Mouse (Mus musculus): ENCODE data around the gene Plekha1. TPM values are rescaled to one million over a fixed set of nuclear protein-coding genes. Genes with fewer than 3 reads are reported as not detected.

Plekha1 gene
- total and polyA plus RNA-seq, 3 experiments: 0.23 to 8.3 (median 0.36) TPM

GRCm38 (mm10) chr7:130949331-130949751, 83.8 kb downstream of the Plekha1 start:
- in situ Hi-C loops (cut with MboI; ENCODE audit: low pct_ligation_motif_present, low pct_unique_long_range_greater_than_20kb, low sequenced_read_pairs) (no loop called here), dilution Hi-C loops (cut with MboI; ENCODE audit: extremely low pct_ligation_motif_present, extremely low pct_unique_long_range_greater_than_20kb, low sequenced_read_pairs) (no loop called here)
- Histone ChIP-seq H3K9me3 (replicated peaks; ENCODE audit: low read length) (no peaks in the 10 kb centered on the region), H3K4me2 (ENCODE audit: insufficient read depth, low read depth, poor library complexity, severe bottlenecking) (no peak overlapping the region), H3K4me1 (ENCODE audit: control insufficient read depth in 1 of 2, insufficient read depth in 2 of 2) (peaks cover 0 to 6% of the 10 kb centered on the region in 2 experiments; a peak in 1 of 4 replicates), H3K9ac (ENCODE audit: insufficient read depth, low read depth) (no peak overlapping the region), H3K36me3 (replicated peaks in 1 of 2; ENCODE audit: control insufficient read depth in 1 of 2, insufficient read depth in 1 of 2, low read length in 1 of 2) (no peaks in the 10 kb centered on the region), H3K4me3 (replicated peaks in 1 of 3; ENCODE audit: low read depth in 2 of 3, low read length in 2 of 3, poor library complexity in 1 of 3) (no peak overlapping the region), H3K79me2 (replicated peaks; ENCODE audit: control insufficient read depth, extremely low read depth, insufficient read depth, poor library complexity, severe bottlenecking) (no peaks in the 10 kb centered on the region), H3K27me3 (replicated peaks) (peaks cover 96% of the 10 kb centered on the region), H3K27ac (ENCODE audit: insufficient read depth, low read depth) (no peak overlapping the region)
- DNase-seq (ENCODE audit: extremely low read depth): no peak
- TF ChIP-seq POLR2AphosphoS2 (IDR thresholded peaks at IDR 0.05; ENCODE audit: low read depth, low read length) (no peak), TBP (conservative IDR thresholded peaks at IDR 0.05; ENCODE audit: low read depth, low read length) (no peak), E2F4 (IDR thresholded peaks at IDR 0.05; ENCODE audit: insufficient replicate concordance, low read depth, low read length) (no peak), TCF12 (IDR thresholded peaks at IDR 0.05; ENCODE audit: low read depth, low read length) (no peak), ZKSCAN1 (IDR thresholded peaks at IDR 0.05; ENCODE audit: borderline replicate concordance, low read depth, low read length) (no peak), JUND (conservative IDR thresholded peaks at IDR 0.05; ENCODE audit: low read depth, low read length) (no peak), MYC (IDR thresholded peaks at IDR 0.05; ENCODE audit: low read depth, low read length) (no peak)

GRCm38 (mm10) chr7:130950482-130950881, 84.9 kb downstream of the Plekha1 start:
- peaks cover 6% of the 10 kb centered on the region for H3K9me3 ChIP-seq (replicated peaks; ENCODE audit: low read length)
- no peak overlapping the region for H3K4me2 ChIP-seq (ENCODE audit: insufficient read depth, low read depth, poor library complexity, severe bottlenecking)
- no peak for DNase-seq (ENCODE audit: extremely low read depth)
- H3K4me3 ChIP-seq (replicated peaks in 1 of 3; ENCODE audit: low read depth in 2 of 3, low read length in 2 of 3, poor library complexity in 1 of 3): no peak overlapping the region
- in situ Hi-C loops (cut with MboI; ENCODE audit: low pct_ligation_motif_present, low pct_unique_long_range_greater_than_20kb, low sequenced_read_pairs) (no loop called here), dilution Hi-C loops (cut with MboI; ENCODE audit: extremely low pct_ligation_motif_present, extremely low pct_unique_long_range_greater_than_20kb, low sequenced_read_pairs) (no loop called here)
- no peak overlapping the region for H3K9ac ChIP-seq (ENCODE audit: insufficient read depth, low read depth)
- H3K79me2 ChIP-seq (replicated peaks; ENCODE audit: control insufficient read depth, extremely low read depth, insufficient read depth, poor library complexity, severe bottlenecking): no peaks in the 10 kb centered on the region
- H3K4me1 ChIP-seq (ENCODE audit: control insufficient read depth in 1 of 2, insufficient read depth in 2 of 2): peaks cover 0 to 6% of the 10 kb centered on the region in 2 experiments; a peak in 1 of 4 replicates
- no peaks in the 10 kb centered on the region for H3K36me3 ChIP-seq (replicated peaks in 1 of 2; ENCODE audit: control insufficient read depth in 1 of 2, insufficient read depth in 1 of 2, low read length in 1 of 2)
- TF ChIP-seq POLR2A (IDR thresholded peaks at IDR 0.05; ENCODE audit: low read depth, low read length) (no peak), ZNF384 (IDR thresholded peaks at IDR 0.05; ENCODE audit: low read depth, low read length) (no peak), GABPA (IDR thresholded peaks at IDR 0.05; ENCODE audit: insufficient replicate concordance, low read depth, low read length) (no peak), JUND (conservative IDR thresholded peaks at IDR 0.05; ENCODE audit: low read depth, low read length) (no peak), TCF12 (IDR thresholded peaks at IDR 0.05; ENCODE audit: low read depth, low read length) (no peak), ZC3H11A (IDR thresholded peaks at IDR 0.05; ENCODE audit: low read depth, low read length) (no peak)
- H3K27ac ChIP-seq (ENCODE audit: insufficient read depth, low read depth): no peak overlapping the region
- peaks cover 91% of the 10 kb centered on the region for H3K27me3 ChIP-seq (replicated peaks)

- Histone ChIP-seq H3K27ac (ENCODE audit: insufficient read depth, low read depth) (no peak overlapping the region), H3K9me3 (replicated peaks; ENCODE audit: low read length) (peaks cover 6% of the 10 kb centered on the region), H3K4me2 (ENCODE audit: insufficient read depth, low read depth, poor library complexity, severe bottlenecking) (no peak overlapping the region), H3K27me3 (replicated peaks) (peaks cover 86% of the 10 kb centered on the region), H3K4me3 (replicated peaks in 1 of 3; ENCODE audit: low read depth in 2 of 3, low read length in 2 of 3, poor library complexity in 1 of 3) (no peak overlapping the region), H3K4me1 (ENCODE audit: control insufficient read depth in 1 of 2, insufficient read depth in 2 of 2) (peaks cover 0 to 6% of the 10 kb centered on the region in 2 experiments; a peak in 1 of 4 replicates), H3K9ac (ENCODE audit: insufficient read depth, low read depth) (no peak overlapping the region), H3K36me3 (replicated peaks in 1 of 2; ENCODE audit: control insufficient read depth in 1 of 2, insufficient read depth in 1 of 2, low read length in 1 of 2) (no peaks in the 10 kb centered on the region), H3K79me2 (replicated peaks; ENCODE audit: control insufficient read depth, extremely low read depth, insufficient read depth, poor library complexity, severe bottlenecking) (no peaks in the 10 kb centered on the region)
- TF ChIP-seq MYC (IDR thresholded peaks at IDR 0.05; ENCODE audit: low read depth, low read length) (no peak), USF2 (conservative IDR thresholded peaks at IDR 0.05; ENCODE audit: low read depth, low read length) (no peak), SIN3A (IDR thresholded peaks at IDR 0.05; ENCODE audit: low read length) (no peak), USF1 (IDR thresholded peaks at IDR 0.05; ENCODE audit: low read depth, low read length) (no peak), RAD21 (IDR thresholded peaks at IDR 0.05; ENCODE audit: low read depth, low read length) (no peak), E2F4 (IDR thresholded peaks at IDR 0.05; ENCODE audit: insufficient replicate concordance, low read depth, low read length) (no peak), ZKSCAN1 (IDR thresholded peaks at IDR 0.05; ENCODE audit: borderline replicate concordance, low read depth, low read length) (no peak), JUN (IDR thresholded peaks at IDR 0.05; ENCODE audit: insufficient read depth, low read depth, low read length) (no peak), GABPA (IDR thresholded peaks at IDR 0.05; ENCODE audit: insufficient replicate concordance, low read depth, low read length) (no peak), EP300 (IDR thresholded peaks at IDR 0.05; ENCODE audit: low read length) (no peak), NELFE (IDR thresholded peaks at IDR 0.05; ENCODE audit: low read depth, low read length) (no peak), MAZ (IDR thresholded peaks at IDR 0.05; ENCODE audit: low read depth, low read length) (no peak), CHD2 (IDR thresholded peaks at IDR 0.05; ENCODE audit: low read length) (no peak), NRF1 (IDR thresholded peaks at IDR 0.05; ENCODE audit: low read depth, low read length) (no peak), HCFC1 (IDR thresholded peaks at IDR 0.05; ENCODE audit: low read depth, low read length) (no peak)
- dilution Hi-C loops (cut with MboI; ENCODE audit: extremely low pct_ligation_motif_present, extremely low pct_unique_long_range_greater_than_20kb, low sequenced_read_pairs): no loop called here
- no peak for DNase-seq (ENCODE audit: extremely low read depth)
- in situ Hi-C loops (cut with MboI; ENCODE audit: low pct_ligation_motif_present, low pct_unique_long_range_greater_than_20kb, low sequenced_read_pairs): no loop called here
These were observed 85.4 kb downstream of the Plekha1 start for GRCm38 (mm10) chr7:130951004-130951403.
